Mouse (Mus musculus) liver, postnatal 0 days (tissue): ENCODE data around the gene Exo5.

ENCODE experiments used
- CTCF ChIP-seq: sonication (generic); IDR thresholded peaks from 2 replicates; pipeline ENCODE4 v1.5.1; 2016; ENCODE audit warnings: antibody characterized with exemption, low read depth
- EP300 ChIP-seq: IDR thresholded peaks from 2 replicates; pipeline ENCODE4 v1.6.1; 2016; ENCODE audit warnings: antibody characterized with exemption, low read depth, mild to moderate bottlenecking

DNA sequence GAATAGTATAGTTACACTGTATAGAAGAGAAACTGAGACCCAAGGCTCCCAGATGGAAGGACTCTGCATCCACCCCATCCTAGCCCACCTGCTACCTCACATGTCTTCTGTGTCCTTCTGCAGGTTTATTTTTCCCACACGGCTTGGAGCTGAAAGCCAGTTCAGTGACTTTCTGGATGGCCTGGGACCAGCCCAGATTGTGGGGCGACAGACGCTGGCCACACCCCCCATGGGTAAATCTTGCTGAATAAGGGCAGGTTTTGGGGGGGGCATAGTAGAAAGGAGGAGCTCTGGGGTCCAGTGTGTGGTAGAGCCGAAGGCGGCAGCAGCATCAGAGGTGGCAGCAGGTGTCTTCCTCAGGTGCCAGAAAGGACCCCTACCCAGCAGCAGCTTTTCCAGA lies 38.0 kb downstream of the Exo5 start:
- TF ChIP-seq CTCF (no peak), EP300 (no peak)
